Mouse (Mus musculus): Measurements from ENCODE around the gene Rad23b. TPM values are rescaled to one million over a fixed set of nuclear protein-coding genes. Genes with fewer than 3 reads are reported as not detected.

The Rad23b gene
- 65.8 and 77.2 TPM in 2 replicates for polyA plus RNA-seq (2015; fragmentation: Nextera tagmentation; extraction: Ambion mirVana)

DNA sequence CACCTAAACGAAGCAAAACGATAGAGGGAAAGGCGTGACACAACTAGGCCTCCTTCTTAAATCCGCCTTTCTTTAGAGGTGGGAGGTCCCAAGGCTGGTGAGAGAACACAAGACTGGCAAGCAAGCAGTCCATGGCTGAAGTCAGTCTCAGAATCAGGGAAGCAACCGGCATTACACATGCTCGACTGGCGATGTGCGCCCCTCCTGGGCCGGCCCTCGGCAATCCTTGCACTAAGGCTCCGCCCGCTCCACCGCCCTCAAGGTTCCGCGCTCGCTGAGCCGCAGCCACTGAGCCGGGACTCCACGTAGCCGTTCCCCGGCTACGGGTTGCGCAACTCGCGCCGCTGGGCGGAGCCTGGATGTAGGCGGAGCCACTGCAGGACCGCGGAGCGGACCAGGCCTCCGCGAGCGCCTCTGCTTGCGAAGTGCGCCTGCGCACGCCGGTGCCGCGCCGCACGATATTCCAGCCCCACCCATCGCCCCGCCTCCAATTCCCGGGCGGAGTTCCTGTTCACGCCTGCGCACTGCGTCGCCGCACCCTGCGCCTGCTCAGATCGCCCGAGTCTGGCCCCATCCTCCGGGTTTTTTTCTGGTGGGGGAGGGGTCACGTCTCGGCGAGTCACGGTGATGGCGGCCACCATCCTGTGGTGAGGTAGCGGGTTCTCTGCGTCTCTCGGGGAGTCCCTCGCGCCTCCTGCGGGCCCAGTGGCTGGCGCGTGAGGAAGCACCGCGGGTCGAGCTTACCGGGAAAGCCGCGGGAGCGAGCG lies at the start of gene Rad23b:
TSS of gene Rad23b (plus strand) at position 592 of the 767 bp plus-strand sequence.

Other genes starting within 250 kb of the Rad23b start
- 32.8 and 43.1 TPM in 2 replicates for gene Klf4, start 182.4 kb downstream of the Rad23b start, polyA plus RNA-seq (2015; fragmentation: Nextera tagmentation; extraction: Ambion mirVana)